Mouse (Mus musculus): ENCODE measurements at regions not wholly inside any gene's neighbourhood (a gene's known extent, or its start where the extent isn't known, plus 50 kb on each side); places are given as distances from the start of the nearest gene placed in this dataset.
A peak's percentile ranks its signal among the peaks of the same experiment; 100 is the strongest.

- no peak for DNase-seq (ENCODE audit: low read depth, low spot score)
These were observed 106.6 kb downstream of the Pdcd6ip start for GRCm38 (mm10) chr9:113601451-113601850.

GRCm38 (mm10) chr9:113587260-113587659 is 120.8 kb downstream of the Pdcd6ip start:
- no peak for DNase-seq (ENCODE audit: low read depth, low spot score)

- no peak for DNase-seq (ENCODE audit: low read depth, low spot score)
These were observed 121.6 kb downstream of the Pdcd6ip start for GRCm38 (mm10) chr9:113586477-113586876.

- DNase-seq (ENCODE audit: low read depth, low spot score): no peak
These were observed 129.8 kb downstream of the Pdcd6ip start for GRCm38 (mm10) chr9:113578221-113578620.

GRCm38 (mm10) chr9:113568849-113569248 is 139.2 kb downstream of the Pdcd6ip start:
- no peak for DNase-seq (ENCODE audit: low read depth, low spot score)

GRCm38 (mm10) chr9:113567705-113568104 is 140.4 kb downstream of the Pdcd6ip start:
- no peak for DNase-seq (ENCODE audit: low read depth, low spot score)

GRCm38 (mm10) chr9:113566620-113567019 is 141.4 kb downstream of the Pdcd6ip start:
- no peak for DNase-seq (ENCODE audit: low read depth, low spot score)

- DNase-seq (ENCODE audit: low read depth, low spot score): no peak
These were observed 154.1 kb downstream of the Pdcd6ip start for GRCm38 (mm10) chr9:113553911-113554310.

GRCm38 (mm10) chr9:113547458-113547857 is 160.6 kb downstream of the Pdcd6ip start:
- no peak for DNase-seq (ENCODE audit: low read depth, low spot score)

GRCm38 (mm10) chr9:113528586-113528985 is 179.5 kb downstream of the Pdcd6ip start:
- peak; percentile 20 for DNase-seq (ENCODE audit: low read depth, low spot score)

GRCm38 (mm10) chr9:113524307-113524706 is 183.8 kb downstream of the Pdcd6ip start:
- no peak for DNase-seq (ENCODE audit: low read depth, low spot score)

GRCm38 (mm10) chr9:113523173-113523572 is 184.9 kb downstream of the Pdcd6ip start:
- no peak for DNase-seq (ENCODE audit: low read depth, low spot score)

- no peak for DNase-seq (ENCODE audit: low read depth, low spot score)
These were observed 188.3 kb downstream of the Pdcd6ip start for GRCm38 (mm10) chr9:113519727-113520126.

- no peak for DNase-seq (ENCODE audit: low read depth, low spot score)
These were observed 189.6 kb downstream of the Pdcd6ip start for GRCm38 (mm10) chr9:113518482-113518881.

- no peak for DNase-seq (ENCODE audit: low read depth, low spot score)
These were observed 190.3 kb downstream of the Pdcd6ip start for GRCm38 (mm10) chr9:113517756-113518155.

GRCm38 (mm10) chr9:113515703-113516020 is 192.4 kb downstream of the Pdcd6ip start:
- DNase-seq (ENCODE audit: low read depth, low spot score): no peak

- DNase-seq (ENCODE audit: low read depth, low spot score): no peak
These were observed 193.0 kb downstream of the Pdcd6ip start for GRCm38 (mm10) chr9:113514846-113515702.

- DNase-seq (ENCODE audit: low read depth, low spot score): no peak
These were observed 196.8 kb downstream of the Pdcd6ip start for GRCm38 (mm10) chr9:113511302-113511701.

- no peak for DNase-seq (ENCODE audit: low read depth, low spot score)
These were observed 198.7 kb downstream of the Pdcd6ip start for GRCm38 (mm10) chr9:113509368-113509767.

- no peak for DNase-seq (ENCODE audit: low read depth, low spot score)
These were observed 199.2 kb downstream of the Pdcd6ip start for GRCm38 (mm10) chr9:113508821-113509220.

- DNase-seq (ENCODE audit: low read depth, low spot score): no peak
These were observed 200.2 kb downstream of the Pdcd6ip start for GRCm38 (mm10) chr9:113507561-113508460.

- DNase-seq (ENCODE audit: low read depth, low spot score): no peak
These were observed 208.8 kb downstream of the Pdcd6ip start for GRCm38 (mm10) chr9:113499246-113499645.

Measured in WW6 (cell line).